Mouse (Mus musculus) lung, adult 2 months (tissue): ENCODE data around the gene Acvr1b.

Experiments
- CTCF ChIP-seq: fragments of 200-500 bp; IDR thresholded peaks from 2 replicates; pipeline ENCODE4 v1.5.1; 2011; ENCODE audit warnings: mild to moderate bottlenecking, low read length, control low read depth; ENCODE audit not compliant: insufficient read depth
- POLR2A ChIP-seq: fragments of 200-500 bp; IDR thresholded peaks from 2 replicates; pipeline ENCODE4 v1.6.1; 2011; ENCODE audit warnings: low read depth, mild to moderate bottlenecking, control low read depth, low read length, borderline replicate concordance; ENCODE audit errors: extremely low read depth

GRCm38 (mm10) chr15:101185549-101185948 is 11.7 kb downstream of the Acvr1b start:
- no peak for TF ChIP-seq CTCF
- no peak for TF ChIP-seq POLR2A
